Comparison of ENCODE assay signal across 8 mouse cellular contexts in the genomic region with DNA sequence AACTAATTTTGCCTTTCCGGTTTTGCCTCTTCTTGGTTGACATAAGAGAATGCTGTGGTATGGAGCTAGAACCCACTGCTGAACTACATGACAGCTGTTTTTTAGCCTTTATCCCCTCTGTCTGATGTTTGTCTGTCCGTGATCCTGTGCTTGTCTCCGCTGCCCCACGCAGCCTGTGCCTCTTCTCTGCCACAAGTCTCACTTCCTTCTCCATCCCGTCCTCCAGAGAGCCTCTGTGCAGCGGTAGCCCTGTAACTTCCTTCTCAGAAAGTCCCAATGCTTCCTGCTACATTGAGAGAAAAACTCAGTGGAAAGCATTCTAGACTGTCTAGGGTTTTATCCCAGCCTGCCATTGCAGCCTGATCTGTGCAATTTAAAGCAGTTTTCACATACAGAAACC. TPM values are rescaled to one million over a fixed set of nuclear protein-coding genes. Genes with fewer than 3 reads are reported as not detected.
A peak's percentile ranks its signal among the peaks of the same experiment; 100 is the strongest.
DNase-seq lines count a peak whose midpoint lies in the region; ATAC-seq and TF ChIP-seq lines count a peak whose summit lies in the region.

No protein-coding gene starts in this region.

- no peak for TF ChIP-seq CTCF in cortical plate, adult 2 months (IDR thresholded peaks at IDR 0.05; ENCODE audit: extremely low read depth, insufficient read depth, low read length)

- no peak for DNase-seq in kidney, adult 18-20 months
- DNase-seq in intestine, embryonic 14.5 days (ENCODE audit: low spot score), result no peak
- no peak for DNase-seq in T-cell, adult 2 months (ENCODE audit: low spot score)
- no peak for DNase-seq in urinary bladder, postnatal 25 days (ENCODE audit: low spot score)
- DNase-seq in left cerebral cortex, adult 9 months (ENCODE audit: low spot score in 2 of 2), result no peak

- H3K4me3 ChIP-seq in kidney, embryonic 14.5 days (ENCODE audit: low read length), result peak overlapping the region; percentile 99
- H3K4me3 ChIP-seq in cortical plate, adult 2 months (ENCODE audit: insufficient read depth, low read length), result peak overlapping the region; percentile 84; the same call in 1 of the 2 replicates
- peak overlapping the region; percentile 68 for H3K4me3 ChIP-seq in intestine, embryonic 14.5 days (ENCODE audit: low read depth, low read length)
- peak overlapping the region; percentile 99; the same call in 1 of the 2 replicates for H3K4me3 ChIP-seq in midbrain, embryonic 16.5 days (ENCODE audit: low read depth, low read length)

- no peaks in the 10 kb centered on the region for H3K27me3 ChIP-seq in kidney, embryonic 14.5 days (ENCODE audit: control insufficient read depth, insufficient read depth, low read length)
- H3K27me3 ChIP-seq in intestine, embryonic 14.5 days (replicated peaks; ENCODE audit: control insufficient read depth, insufficient read depth, low read length), result no peaks in the 10 kb centered on the region
- no peaks in the 10 kb centered on the region for H3K27me3 ChIP-seq in midbrain, embryonic 16.5 days (ENCODE audit: control insufficient read depth, insufficient read depth, low read depth, low read length)

- WGBS in kidney, embryonic 14.5 days, result 80% methylated on average over 6 of the region's 6 CpGs
- 79% methylated on average over 6 of the region's 6 CpGs for WGBS in intestine, embryonic 14.5 days
- whole genome bisulfite sequencing in midbrain, embryonic 16.5 days, result 85% methylated on average over 6 of the region's 6 CpGs

- TF ChIP-seq POLR2A in cortical plate, adult 2 months (IDR thresholded peaks at IDR 0.05; ENCODE audit: extremely low read depth, insufficient read depth, low read length), result no peak

- H3K27ac ChIP-seq in kidney, embryonic 14.5 days (ENCODE audit: low read depth, low read length), result no peak overlapping the region
- no peak overlapping the region for H3K27ac ChIP-seq in cortical plate, adult 2 months (ENCODE audit: insufficient read depth, low read length)
- no peak overlapping the region for H3K27ac ChIP-seq in intestine, embryonic 14.5 days (ENCODE audit: low read depth)
- no peak overlapping the region for H3K27ac ChIP-seq in midbrain, embryonic 16.5 days (ENCODE audit: low read length)

- H3K4me2 ChIP-seq in kidney, embryonic 14.5 days (replicated peaks; ENCODE audit: low read depth, low read length), result peak overlapping the region; percentile 70
- peak overlapping the region; percentile 98 for H3K4me2 ChIP-seq in intestine, embryonic 14.5 days (ENCODE audit: low read length)
- peak overlapping the region; percentile 94 for H3K4me2 ChIP-seq in midbrain, embryonic 16.5 days (ENCODE audit: low read length)

- H3K4me1 ChIP-seq in kidney, embryonic 14.5 days (ENCODE audit: control insufficient read depth, insufficient read depth, low read length), result peaks cover 10% of the 10 kb centered on the region; the same call in 1 of the 2 replicates
- H3K4me1 ChIP-seq in cortical plate, adult 2 months (ENCODE audit: control insufficient read depth, insufficient read depth, low read length), result peaks cover 6% of the 10 kb centered on the region
- H3K4me1 ChIP-seq in intestine, embryonic 14.5 days (replicated peaks; ENCODE audit: control insufficient read depth, insufficient read depth, low read length), result peaks cover 10% of the 10 kb centered on the region
- peaks cover 22% of the 10 kb centered on the region for H3K4me1 ChIP-seq in midbrain, embryonic 16.5 days (ENCODE audit: control insufficient read depth, insufficient read depth, low read length)

- ATAC-seq in kidney, embryonic 14.5 days (ENCODE audit: low FRiP score, low TSS enrichment), result no peak
- no peak for ATAC-seq in intestine, embryonic 14.5 days (replicated peaks; ENCODE audit: low FRiP score, low TSS enrichment, low read depth)
- ATAC-seq in midbrain, embryonic 16.5 days, result no peak

- peaks cover 56% of the 10 kb centered on the region for H3K36me3 ChIP-seq in kidney, embryonic 14.5 days (ENCODE audit: control insufficient read depth, insufficient read depth, low read length)
- H3K36me3 ChIP-seq in intestine, embryonic 14.5 days (ENCODE audit: control insufficient read depth, insufficient read depth, low read length), result peaks cover 56% of the 10 kb centered on the region
- H3K36me3 ChIP-seq in midbrain, embryonic 16.5 days (ENCODE audit: control insufficient read depth, insufficient read depth, low read length), result peaks cover 25% of the 10 kb centered on the region

- peak overlapping the region; percentile 90 for H3K9ac ChIP-seq in kidney, embryonic 14.5 days (ENCODE audit: low read depth, low read length)
- peak overlapping the region; percentile 94 for H3K9ac ChIP-seq in intestine, embryonic 14.5 days (ENCODE audit: low read length)
- H3K9ac ChIP-seq in midbrain, embryonic 16.5 days (ENCODE audit: low read depth, low read length), result no peak overlapping the region

- H3K9me3 ChIP-seq in kidney, embryonic 14.5 days (ENCODE audit: control insufficient read depth, low read length), result no peaks in the 10 kb centered on the region
- H3K9me3 ChIP-seq in intestine, embryonic 14.5 days (ENCODE audit: control insufficient read depth, low read length), result no peaks in the 10 kb centered on the region
- H3K9me3 ChIP-seq in midbrain, embryonic 16.5 days (replicated peaks; ENCODE audit: control insufficient read depth, low read length, poor library complexity, severe bottlenecking), result no peaks in the 10 kb centered on the region

RNA-seq across cellular contexts. Expression of a gene that starts 1.3 kb away (rescaled TPM):
- 230 and 351 TPM in 2 replicates for polyA plus RNA-seq in kidney, embryonic 14.5 days (2014; fragmentation: Nextera tagmentation; extraction: Ambion mirVana)
- polyA plus RNA-seq in cortical plate, adult 2 months (2012; rRNA removed), result 156 and 177 TPM in 2 replicates
- 221 and 234 TPM in 2 replicates for polyA plus RNA-seq in intestine, embryonic 14.5 days (2014; fragmentation: Nextera tagmentation; extraction: Ambion mirVana)
- 442 and 475 TPM in 2 replicates for polyA plus RNA-seq in midbrain, embryonic 16.5 days (2015; fragmentation: Nextera tagmentation; extraction: Ambion mirVana)

RNA-seq across cellular contexts. Expression of a gene that starts 1.6 kb away (rescaled TPM):
- 59.9 and 65.8 TPM in 2 replicates for polyA plus RNA-seq in kidney, embryonic 14.5 days (2014; fragmentation: Nextera tagmentation; extraction: Ambion mirVana)
- polyA plus RNA-seq in cortical plate, adult 2 months (2012; rRNA removed), result 57.1 and 57.3 TPM in 2 replicates
- 50.5 and 53.4 TPM in 2 replicates for polyA plus RNA-seq in intestine, embryonic 14.5 days (2014; fragmentation: Nextera tagmentation; extraction: Ambion mirVana)
- polyA plus RNA-seq in midbrain, embryonic 16.5 days (2015; fragmentation: Nextera tagmentation; extraction: Ambion mirVana), result 75.5 and 82.2 TPM in 2 replicates

RNA-seq across cellular contexts. Expression of a gene that starts 9.8 kb away (rescaled TPM):
- polyA plus RNA-seq in kidney, embryonic 14.5 days (2014; fragmentation: Nextera tagmentation; extraction: Ambion mirVana), result 2.0 and 2.4 TPM in 2 replicates
- 22.4 and 26.0 TPM in 2 replicates for polyA plus RNA-seq in cortical plate, adult 2 months (2012; rRNA removed)
- polyA plus RNA-seq in intestine, embryonic 14.5 days (2014; fragmentation: Nextera tagmentation; extraction: Ambion mirVana), result 2.5 and 4.0 TPM in 2 replicates
- 13.2 and 15.8 TPM in 2 replicates for polyA plus RNA-seq in midbrain, embryonic 16.5 days (2015; fragmentation: Nextera tagmentation; extraction: Ambion mirVana)

RNA-seq across cellular contexts. Expression of a gene that starts 35.5 kb away (rescaled TPM):
- 112 and 114 TPM in 2 replicates for polyA plus RNA-seq in kidney, embryonic 14.5 days (2014; fragmentation: Nextera tagmentation; extraction: Ambion mirVana)
- 119 and 123 TPM in 2 replicates for polyA plus RNA-seq in cortical plate, adult 2 months (2012; rRNA removed)
- 94.8 and 101 TPM in 2 replicates for polyA plus RNA-seq in intestine, embryonic 14.5 days (2014; fragmentation: Nextera tagmentation; extraction: Ambion mirVana)
- 121 and 132 TPM in 2 replicates for polyA plus RNA-seq in midbrain, embryonic 16.5 days (2015; fragmentation: Nextera tagmentation; extraction: Ambion mirVana)

RNA-seq across cellular contexts. Expression of a gene that starts 39.9 kb away (rescaled TPM):
- polyA plus RNA-seq in kidney, embryonic 14.5 days (2014; fragmentation: Nextera tagmentation; extraction: Ambion mirVana), result 29.0 and 30.5 TPM in 2 replicates
- polyA plus RNA-seq in cortical plate, adult 2 months (2012; rRNA removed), result 37.0 and 38.6 TPM in 2 replicates
- polyA plus RNA-seq in intestine, embryonic 14.5 days (2014; fragmentation: Nextera tagmentation; extraction: Ambion mirVana), result 21.9 and 27.4 TPM in 2 replicates
- 15.5 and 20.3 TPM in 2 replicates for polyA plus RNA-seq in midbrain, embryonic 16.5 days (2015; fragmentation: Nextera tagmentation; extraction: Ambion mirVana)
